Mouse (Mus musculus) kidney, postnatal 4 days (tissue): ENCODE results near the gene Bace2.

ENCODE experiments used
- DNase-seq, 2 experiments: peaks; one replicate each; pipeline ENCODE4 v3.0.0; 2021; ENCODE audit warnings: mixed read lengths in 2 of 2

Gene Bace2

DNA sequence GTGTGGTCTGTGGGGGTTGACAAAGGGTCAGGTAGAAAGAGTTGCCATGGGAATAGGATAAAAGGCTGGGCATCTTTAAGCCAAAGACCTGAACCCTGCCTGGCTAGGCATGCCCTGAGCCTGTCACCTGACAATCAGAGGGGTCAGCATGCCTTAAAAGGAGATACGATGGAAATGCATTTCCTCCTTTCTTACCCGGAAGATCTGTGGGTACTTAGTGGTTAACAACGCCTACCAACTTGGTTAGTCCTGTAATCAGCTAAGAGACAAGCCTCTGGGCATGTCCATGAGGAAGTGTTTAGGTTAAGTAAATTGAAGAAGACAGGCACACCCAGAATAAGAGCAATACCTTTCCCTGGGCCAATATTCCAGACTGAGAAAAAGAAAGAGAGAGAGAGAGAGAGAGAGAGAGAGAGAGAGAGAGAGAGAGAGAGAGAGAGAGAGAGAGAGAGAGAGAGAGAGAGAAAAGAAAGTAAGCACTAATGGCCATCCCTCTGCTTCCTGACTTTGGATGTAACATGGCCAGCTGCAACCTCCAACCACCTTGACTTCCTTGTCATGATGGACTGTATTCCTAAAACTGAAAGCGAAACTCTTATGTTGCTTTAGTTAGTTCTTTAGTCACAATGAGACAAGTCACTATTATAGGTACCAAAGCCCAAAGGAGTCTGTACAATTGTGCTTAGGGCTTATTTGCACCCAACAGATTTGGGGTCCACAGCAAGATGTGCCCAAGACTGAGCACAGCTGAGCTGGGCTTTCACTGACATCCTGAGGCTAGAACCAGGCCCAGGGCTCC, 111.7 kb downstream of the Bace2 start:
- no peak for DNase-seq

DNA sequence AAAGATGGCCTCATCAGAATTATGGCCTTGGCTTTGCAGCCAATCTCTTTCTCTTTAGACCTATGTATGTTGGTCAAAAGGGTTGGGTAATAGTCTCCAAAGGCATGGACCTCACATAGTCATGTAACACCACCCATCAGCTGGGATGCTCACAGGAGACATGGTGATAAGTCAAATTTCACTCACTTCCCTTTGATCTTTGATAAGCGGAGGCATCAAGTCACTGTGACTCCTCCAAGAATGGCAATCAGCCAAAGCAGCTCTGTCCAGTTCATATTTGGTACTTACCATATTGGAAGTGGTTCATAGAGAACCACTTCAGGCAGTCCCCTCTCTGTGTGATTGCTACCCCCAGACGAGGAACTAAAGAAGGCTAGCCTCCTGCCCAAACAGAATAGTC, 118.1 kb downstream of the Bace2 start:
- no peak for DNase-seq

DNA sequence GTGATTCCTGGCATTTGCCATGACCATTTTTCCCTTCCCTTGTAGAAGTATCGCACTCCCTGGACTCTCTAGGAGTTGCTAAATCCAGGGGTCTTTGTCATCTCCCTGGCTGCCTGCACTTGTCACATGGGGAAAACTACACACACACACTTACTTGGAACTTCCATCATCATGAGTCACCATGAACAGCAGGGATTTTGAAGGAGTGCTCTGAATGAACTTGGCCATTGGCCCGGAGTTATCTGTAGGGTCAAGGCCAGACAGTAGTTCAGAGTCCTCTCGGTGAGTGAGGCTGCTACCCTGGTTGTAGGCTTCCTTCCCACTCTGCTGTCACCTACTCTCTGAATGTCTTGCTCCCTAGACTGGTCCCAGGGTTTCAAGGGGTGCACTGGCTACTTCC, 119.0 kb downstream of the Bace2 start:
- no peak for DNase-seq

DNA sequence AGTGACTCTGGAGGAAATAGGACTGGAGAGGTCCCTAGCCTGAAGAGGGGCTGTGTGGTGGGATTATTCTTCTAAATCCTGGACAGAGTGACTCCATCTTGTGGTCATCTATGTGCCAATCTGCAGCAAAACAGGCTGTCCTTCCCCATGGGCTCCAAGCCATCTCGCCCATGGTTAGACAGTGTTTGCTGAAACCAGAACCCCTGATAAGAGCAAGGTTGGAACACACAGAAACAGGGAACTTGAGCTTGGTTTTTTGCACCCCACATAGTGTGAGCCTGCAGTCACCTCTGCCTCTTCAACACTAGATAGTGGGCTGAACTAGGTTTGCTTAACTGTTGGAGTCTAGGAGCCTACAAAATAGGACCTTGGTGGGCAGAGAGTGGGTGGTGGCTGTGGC, 120.0 kb downstream of the Bace2 start:
- DNase-seq = no peak

DNA sequence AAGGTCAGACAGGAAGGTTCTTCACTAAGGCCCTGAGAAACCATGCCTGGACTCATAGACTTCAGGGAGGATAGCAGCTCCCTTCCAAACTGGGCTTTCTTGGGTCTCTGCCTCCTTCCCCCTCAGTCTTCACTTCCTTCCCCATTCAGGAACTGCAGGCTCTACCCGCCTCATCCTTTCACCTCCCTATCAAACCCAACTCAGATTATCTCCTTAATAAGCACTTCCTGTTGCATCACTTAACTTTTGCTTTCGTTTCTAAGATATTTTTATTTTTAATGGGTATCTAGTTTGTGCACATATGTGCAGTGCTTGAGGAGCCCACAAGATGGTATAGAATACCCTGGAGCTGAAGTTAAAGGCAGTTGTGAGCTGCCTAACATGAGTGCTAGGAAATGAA, 122.1 kb downstream of the Bace2 start:
- no peak for DNase-seq

DNA sequence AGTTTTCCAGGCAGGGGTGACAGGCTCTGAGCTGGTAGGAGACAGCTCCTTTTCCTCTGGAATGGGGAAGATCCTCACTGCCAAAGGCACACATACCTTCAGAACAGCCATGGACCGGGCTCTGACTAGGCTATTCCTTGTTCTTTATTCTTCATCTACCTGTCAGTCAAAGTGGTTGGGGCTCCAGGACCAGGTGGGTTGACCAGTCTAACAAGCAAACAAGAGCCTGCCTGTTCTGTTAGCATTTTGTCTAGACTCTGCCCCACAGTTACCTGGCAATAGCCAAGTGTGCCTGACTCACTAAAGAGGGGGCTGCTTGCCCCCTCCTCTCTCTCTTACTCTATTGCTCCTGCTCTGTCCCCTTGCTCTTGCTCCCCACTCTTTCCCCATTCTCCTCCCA, 135.8 kb downstream of the Bace2 start:
- no peak for DNase-seq
